Mouse (Mus musculus) MEL (cell line): ENCODE results near the gene Topbp1. TPM values are rescaled to one million over a fixed set of nuclear protein-coding genes. Genes with fewer than 3 reads are reported as not detected.

Source experiments
- DNase-seq: peaks from one replicate; pipeline ENCODE4 v3.0.0; 2011; ENCODE audit warnings: low read depth, low spot score
- H3K27ac ChIP-seq: 2 replicates; pipeline ENCODE4 v1.5.1; 2012; ENCODE audit warnings: low read depth, mild to moderate bottlenecking, control low read depth, low read length, moderate library complexity; ENCODE audit not compliant: control insufficient read depth
- H3K27me3 ChIP-seq, 2 experiments: fragments of 150-350 bp in 1 of 2; sonication (generic) in 1 of 2; 2 replicates each; pipeline ENCODE4 v1.6.1; 2012; ENCODE audit warnings: low read length in 2 of 2, mild to moderate bottlenecking in 2 of 2, improper control_type of control experiment in 1 of 2, moderate library complexity in 1 of 2; ENCODE audit not compliant: insufficient read depth in 2 of 2, control insufficient read depth in 1 of 2
- H3K36me3 ChIP-seq, 2 experiments: 2 replicates each; pipeline ENCODE4 v1.6.1; 2012 to 2014; ENCODE audit warnings: low read length in 2 of 2, improper control_type of control experiment in 1 of 2, inconsistent platforms in 1 of 2, mild to moderate bottlenecking in 1 of 2; ENCODE audit not compliant: insufficient read depth in 2 of 2, control insufficient read depth in 1 of 2
- H3K4me1 ChIP-seq, 2 experiments: fragments of 150-350 bp in 1 of 2; sonication (generic) in 1 of 2; 2 replicates each; pipeline ENCODE4 v1.6.1; 2012; ENCODE audit warnings: low read length in 2 of 2, improper control_type of control experiment in 1 of 2, mild to moderate bottlenecking in 1 of 2; ENCODE audit not compliant: insufficient read depth in 2 of 2, control insufficient read depth in 1 of 2
- H3K4me3 ChIP-seq, 2 experiments: fragments of 150-350 bp in 1 of 2; sonication (generic) in 1 of 2; 2 replicates each; pipeline ENCODE4 v1.5.1; 2012; ENCODE audit warnings: low read depth in 2 of 2, low read length in 2 of 2, mild to moderate bottlenecking in 2 of 2, moderate library complexity in 2 of 2, control low read depth in 1 of 2, improper control_type of control experiment in 1 of 2; ENCODE audit not compliant: control insufficient read depth in 1 of 2, insufficient read depth in 1 of 2
- H3K79me2 ChIP-seq: 2 replicates; pipeline ENCODE4 v1.6.1; 2012; ENCODE audit warnings: mild to moderate bottlenecking, low read length, moderate library complexity; ENCODE audit not compliant: control insufficient read depth, poor library complexity, insufficient read depth
- H3K9ac ChIP-seq: 2 replicates; pipeline ENCODE4 v1.6.1; 2012; ENCODE audit warnings: low read depth, mild to moderate bottlenecking, control low read depth, low read length, moderate library complexity; ENCODE audit not compliant: control insufficient read depth, poor library complexity, severe bottlenecking
- H3K9me3 ChIP-seq: fragments of 150-350 bp; sonication (generic); replicated peaks from 2 replicates; pipeline ENCODE4 v1.6.1; 2012; ENCODE audit warnings: mild to moderate bottlenecking, low read length, improper control_type of control experiment, moderate library complexity; ENCODE audit not compliant: insufficient read depth
- BHLHE40 ChIP-seq: IDR thresholded peaks from 2 replicates; pipeline ENCODE4 v1.6.1; 2012; ENCODE audit warnings: low read depth, mild to moderate bottlenecking, inconsistent platforms, low read length, improper control_type of control experiment, borderline replicate concordance
- E2F4 ChIP-seq: IDR thresholded peaks from 2 replicates; pipeline ENCODE4 v1.6.1; 2011; ENCODE audit warnings: low read depth, low read length, improper control_type of control experiment, borderline replicate concordance
- ELF1 ChIP-seq: IDR thresholded peaks from 2 replicates; pipeline ENCODE4 v1.6.1; 2014; ENCODE audit warnings: low read depth, mild to moderate bottlenecking, inconsistent platforms, low read length, improper control_type of control experiment, moderate library complexity
- EP300 ChIP-seq, 2 experiments: IDR thresholded peaks; 2 replicates each; pipeline ENCODE4 v1.6.1; 2011; ENCODE audit warnings: improper control_type of control experiment in 2 of 2, low read length in 2 of 2, low read depth in 1 of 2, mild to moderate bottlenecking in 1 of 2
- GABPA ChIP-seq: IDR thresholded peaks from 2 replicates; pipeline ENCODE4 v1.6.1; 2012; ENCODE audit warnings: low read depth, mild to moderate bottlenecking, inconsistent platforms, low read length, improper control_type of control experiment, moderate library complexity
- GATA1 ChIP-seq: IDR thresholded peaks from 2 replicates; pipeline ENCODE4 v1.6.1; 2011; ENCODE audit warnings: low read depth, low read length, improper control_type of control experiment
- JUND ChIP-seq: IDR thresholded peaks from 2 replicates; pipeline ENCODE4 v1.6.1; 2011; ENCODE audit warnings: low read depth, mild to moderate bottlenecking, improper control_type of control experiment, low read length
- MAX ChIP-seq: IDR thresholded peaks from 2 replicates; pipeline ENCODE4 v1.6.1; 2011; ENCODE audit warnings: low read length, improper control_type of control experiment
- MAZ ChIP-seq: IDR thresholded peaks from 2 replicates; pipeline ENCODE4 v1.6.1; 2012; ENCODE audit warnings: low read depth, mild to moderate bottlenecking, inconsistent platforms, low read length, improper control_type of control experiment
- MXI1 ChIP-seq: IDR thresholded peaks from 2 replicates; pipeline ENCODE4 v1.6.1; 2011; ENCODE audit warnings: mild to moderate bottlenecking, low read depth, low read length, improper control_type of control experiment
- POLR2AphosphoS2 ChIP-seq: IDR thresholded peaks from 2 replicates; pipeline ENCODE4 v1.6.1; 2011; ENCODE audit warnings: low read length, improper control_type of control experiment
- POLR2AphosphoS5 ChIP-seq: IDR thresholded peaks from 2 replicates; pipeline ENCODE4 v1.6.1; 2012; ENCODE audit warnings: low read depth, borderline replicate concordance, mild to moderate bottlenecking, inconsistent platforms, low read length, moderate library complexity, mixed read lengths
- RCOR1 ChIP-seq: IDR thresholded peaks from 2 replicates; pipeline ENCODE4 v1.6.1; 2012; ENCODE audit warnings: low read depth, mild to moderate bottlenecking, inconsistent platforms, low read length, improper control_type of control experiment
- SIN3A ChIP-seq: IDR thresholded peaks from 2 replicates; pipeline ENCODE4 v1.6.1; 2012; ENCODE audit warnings: low read length, improper control_type of control experiment, inconsistent platforms
- TAL1 ChIP-seq: IDR thresholded peaks from 2 replicates; pipeline ENCODE4 v1.6.1; 2012; ENCODE audit warnings: mild to moderate bottlenecking, inconsistent platforms, low read length, moderate library complexity, mixed read lengths
- USF1 ChIP-seq: IDR thresholded peaks from 2 replicates; pipeline ENCODE4 v1.6.1; 2014; ENCODE audit warnings: low read depth, mild to moderate bottlenecking, inconsistent platforms, low read length, improper control_type of control experiment, moderate library complexity
- ZKSCAN1 ChIP-seq: IDR thresholded peaks from 2 replicates; pipeline ENCODE4 v1.6.1; 2012; ENCODE audit warnings: low read depth, mild to moderate bottlenecking, inconsistent platforms, low read length, improper control_type of control experiment, moderate library complexity
- ZMIZ1 ChIP-seq: IDR thresholded peaks from 2 replicates; pipeline ENCODE4 v1.6.1; 2012; ENCODE audit warnings: low read depth, mild to moderate bottlenecking, inconsistent platforms, low read length, improper control_type of control experiment, moderate library complexity
- ZNF384 ChIP-seq: IDR thresholded peaks from 2 replicates; pipeline ENCODE4 v1.6.1; 2012; ENCODE audit warnings: low read depth, mild to moderate bottlenecking, inconsistent platforms, low read length, improper control_type of control experiment
- polyA plus RNA-seq, 2 experiments: library from polyadenylated mRNA; stranded (reverse) in 1 of 2; unstranded in 1 of 2; fragments of >175 nt in 1 of 2; fragments of >200 nt in 1 of 2; gene quantifications; 2 replicates each; pipeline versions ENCODE4 v1.2.1 to v1.2.4; 2012; ENCODE audit warnings: low replicate concordance in 2 of 2, low read depth in 1 of 2; ENCODE audit not compliant: insufficient read length in 2 of 2, insufficient read depth in 1 of 2, missing spikeins in 1 of 2
- total RNA-seq: library from RNA; depleted of rRNA; stranded (reverse); fragments of 300-350 nt; gene quantifications from 2 replicates; pipeline ENCODE4 v1.2.3, GENCODE M21; 2012

Topbp1 gene
- total and polyA plus RNA-seq, 3 experiments: 127 to 756 (median 216) TPM

DNA sequence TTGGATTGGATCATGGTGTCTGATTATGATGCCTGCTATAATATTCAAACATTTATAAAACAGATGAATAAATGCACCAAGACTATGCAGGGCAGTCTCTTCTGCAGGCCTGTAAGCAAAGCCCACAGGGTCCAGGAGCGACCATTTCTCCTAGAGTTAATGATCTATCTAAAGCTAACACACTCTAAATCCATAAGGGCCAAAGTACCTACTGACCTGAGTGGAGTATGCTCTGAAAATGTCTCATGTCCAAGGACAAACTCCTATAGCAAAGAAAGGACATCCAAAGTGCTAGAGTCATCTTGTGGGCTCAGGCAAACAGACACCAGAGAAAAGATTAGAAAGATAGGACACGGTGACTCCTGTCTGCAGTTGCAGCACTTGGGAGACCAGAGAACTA lies 10.5 kb upstream of the Topbp1 start:
- Histone ChIP-seq H3K79me2 (no peaks in the 10 kb centered on the region), H3K9me3 (no peaks in the 10 kb centered on the region), H3K27ac (no peak overlapping the region), H3K27me3 (no peaks in the 10 kb centered on the region), H3K9ac (no peak overlapping the region), H3K36me3 (no peaks in the 10 kb centered on the region), H3K4me1 (no peaks in the 10 kb centered on the region), H3K4me3 (no peak overlapping the region)
- no peak for TF ChIP-seq USF1
- TF ChIP-seq MAX: no peak
- no peak for TF ChIP-seq POLR2AphosphoS5
- TF ChIP-seq ZKSCAN1: no peak
- no peak for TF ChIP-seq ZMIZ1
- no peak for TF ChIP-seq GATA1
- no peak for TF ChIP-seq ZNF384
- TF ChIP-seq JUND: no peak
- TF ChIP-seq MXI1: no peak
- no peak for TF ChIP-seq POLR2AphosphoS2
- no peak for TF ChIP-seq E2F4
- no peak for TF ChIP-seq SIN3A
- TF ChIP-seq ELF1: no peak
- no peak for TF ChIP-seq BHLHE40
- no peak for TF ChIP-seq EP300 (IDR thresholded peaks at IDR 0.05; ENCODE audit: low read depth in 1 of 2, low read length in 2 of 2)
- no peak for TF ChIP-seq GABPA
- no peak for TF ChIP-seq RCOR1
- DNase-seq: no peak

DNA sequence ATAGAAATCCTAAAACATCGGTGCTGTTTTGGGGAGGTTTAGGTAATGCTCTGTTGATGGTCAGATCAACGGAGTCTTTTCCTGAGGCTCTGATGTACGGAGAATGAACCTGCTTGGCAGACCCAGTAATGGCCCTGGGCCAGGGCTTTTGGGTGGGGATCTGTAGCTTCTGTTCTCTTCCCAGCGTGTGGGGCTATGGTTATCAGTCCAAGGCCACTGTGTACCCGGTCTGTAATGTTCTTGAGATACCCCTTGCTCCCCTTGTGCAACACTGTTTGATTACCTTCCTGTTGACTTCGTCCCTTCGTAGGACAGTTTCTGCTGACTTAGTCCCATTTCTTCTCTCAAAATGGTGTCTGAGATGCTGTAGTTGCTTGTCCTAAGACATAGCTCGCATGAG lies 3.9 kb upstream of the Topbp1 start:
- Histone ChIP-seq H3K36me3 (peaks cover 0 to 5% of the 10 kb centered on the region in 2 experiments; a peak in 2 of 4 replicates), H3K9me3 (no peaks in the 10 kb centered on the region), H3K4me1 (no peaks in the 10 kb centered on the region), H3K9ac (no peak overlapping the region), H3K27me3 (no peaks in the 10 kb centered on the region), H3K4me3 (no peak overlapping the region), H3K79me2 (peaks cover 12% of the 10 kb centered on the region), H3K27ac (no peak overlapping the region)
- TF ChIP-seq ZKSCAN1 (no peak), MAZ (no peak), ELF1 (no peak), TAL1 (no peak), POLR2AphosphoS2 (no peak)
- no peak for DNase-seq
